In the genomic region with DNA sequence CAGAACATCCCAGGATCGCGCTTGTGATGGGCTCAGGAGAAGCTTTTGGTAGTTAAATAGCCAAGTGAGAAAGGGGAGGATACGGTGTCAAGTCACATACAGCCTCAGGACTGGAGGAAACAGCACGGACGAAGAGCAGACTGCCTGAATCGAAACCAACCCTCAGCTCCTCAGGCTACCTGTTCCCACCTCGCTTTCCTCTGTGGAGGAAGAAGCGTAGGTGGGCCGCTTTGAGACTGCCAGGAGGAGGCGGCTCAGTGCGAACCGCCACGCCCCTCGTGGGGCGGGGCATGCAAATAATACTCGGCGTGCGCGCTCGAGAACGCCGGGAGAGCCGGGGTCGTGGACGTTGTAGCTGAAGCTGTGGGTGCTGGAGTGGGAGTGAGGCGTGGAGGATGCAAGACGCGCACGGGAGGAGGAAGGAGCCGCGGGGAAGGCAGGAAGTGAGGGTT, we compare ENCODE assay signal across 8 mouse cellular contexts. TPM values are rescaled to one million over a fixed set of nuclear protein-coding genes. Genes with fewer than 3 reads are reported as not detected.
A peak's percentile ranks its signal among the peaks of the same experiment; 100 is the strongest.
DNase-seq lines count a peak whose midpoint lies in the region; ATAC-seq lines count a peak whose summit lies in the region.
"Not testable (repeated sequence)": the region's sequence is repeated elsewhere in the genome, so short reads cannot be mapped to it uniquely, and the experiment has no call there.

No protein-coding gene starts in this region.

- not testable (repeated sequence) for H3K27me3 ChIP-seq in hindbrain, embryonic 14.5 days (ENCODE audit: control insufficient read depth, insufficient read depth, low read length)

- H3K36me3 ChIP-seq in hindbrain, embryonic 14.5 days (replicated peaks; ENCODE audit: control insufficient read depth, insufficient read depth): not testable (repeated sequence)

- peak; percentile 93 for DNase-seq in R1 (ENCODE audit: low read depth, low spot score)
- DNase-seq in cerebellum, postnatal 25 days: peak; percentile 87 to 92
- peak; percentile 39 to 63 for DNase-seq in frontal cortex, postnatal 25 days (ENCODE audit: low spot score in 2 of 2)
- DNase-seq in hindbrain, embryonic 14.5 days (ENCODE audit: low spot score): peak; percentile 87
- DNase-seq in left cerebral cortex, adult 11 months (ENCODE audit: low spot score): peak; percentile 76
- peak; percentile 89 for DNase-seq in lung, postnatal 36 days
- DNase-seq in retina, postnatal 1 day: peak; percentile 90
- peak; percentile 68 to 72 for DNase-seq in urinary bladder, adult 18-20 months (ENCODE audit: low spot score in 2 of 2)

- WGBS in hindbrain, embryonic 14.5 days: 2% methylated on average over 24 of the region's 31 CpGs

- peak overlapping the region; percentile 60 for H3K9ac ChIP-seq in hindbrain, embryonic 14.5 days

- not testable (repeated sequence) for H3K4me1 ChIP-seq in hindbrain, embryonic 14.5 days (replicated peaks; ENCODE audit: control insufficient read depth, insufficient read depth, low read length)

- peak overlapping the region; percentile 71 for H3K4me2 ChIP-seq in hindbrain, embryonic 14.5 days (replicated peaks)

- peak overlapping the region; percentile 57; the same call in 1 of the 2 replicates for H3K27ac ChIP-seq in hindbrain, embryonic 14.5 days

- peak overlapping the region; percentile 41 for H3K4me3 ChIP-seq in hindbrain, embryonic 14.5 days (replicated peaks; ENCODE audit: low read length)

- ATAC-seq in hindbrain, embryonic 14.5 days (ENCODE audit: low FRiP score): peak; percentile 91

- not testable (repeated sequence) for H3K9me3 ChIP-seq in hindbrain, embryonic 14.5 days (ENCODE audit: control insufficient read depth, low read length)

RNA-seq across cellular contexts. Expression of gene Mreg, which starts 13.6 kb away (rescaled TPM):
- polyA plus RNA-seq in hindbrain, embryonic 14.5 days (2014; fragmentation: Nextera tagmentation; extraction: Ambion mirVana): 2.7 and 3.9 TPM in 2 replicates

RNA-seq across cellular contexts. Expression of gene Pecr, which starts 58.4 kb away (rescaled TPM):
- polyA plus RNA-seq in hindbrain, embryonic 14.5 days (2014; fragmentation: Nextera tagmentation; extraction: Ambion mirVana): 6.3 and 7.8 TPM in 2 replicates

RNA-seq across cellular contexts. Expression of gene Tmem169, which starts 58.4 kb away (rescaled TPM):
- polyA plus RNA-seq in hindbrain, embryonic 14.5 days (2014; fragmentation: Nextera tagmentation; extraction: Ambion mirVana): 36.8 and 39.8 TPM in 2 replicates

Comparison
In these comparisons a context has a peak if more than half of its experiments do, and no peak if none do; other contexts are left out.
1. Peak in every context shown above with its lines: DNase-seq, ATAC-seq, H3K4me3 ChIP-seq and H3K27ac ChIP-seq.